Mouse (Mus musculus) brain, embryonic 14.5 days (tissue): ENCODE data around the gene Spsb1.

Experiments
- CTCF ChIP-seq: fragments of 200-500 bp; IDR thresholded peaks from 2 replicates; pipeline ENCODE4 v1.5.1; 2012; ENCODE audit warnings: inconsistent platforms, mild to moderate bottlenecking, moderate library complexity, borderline replicate concordance; ENCODE audit not compliant: insufficient read depth, insufficient read length; ENCODE audit errors: extremely low read depth
- POLR2A ChIP-seq: fragments of 200-500 bp; IDR thresholded peaks from 2 replicates; pipeline ENCODE4 v1.6.1; 2012; ENCODE audit warnings: mild to moderate bottlenecking, inconsistent platforms, borderline replicate concordance; ENCODE audit not compliant: poor library complexity, insufficient read depth, insufficient read length, severe bottlenecking; ENCODE audit errors: extremely low read depth

DNA sequence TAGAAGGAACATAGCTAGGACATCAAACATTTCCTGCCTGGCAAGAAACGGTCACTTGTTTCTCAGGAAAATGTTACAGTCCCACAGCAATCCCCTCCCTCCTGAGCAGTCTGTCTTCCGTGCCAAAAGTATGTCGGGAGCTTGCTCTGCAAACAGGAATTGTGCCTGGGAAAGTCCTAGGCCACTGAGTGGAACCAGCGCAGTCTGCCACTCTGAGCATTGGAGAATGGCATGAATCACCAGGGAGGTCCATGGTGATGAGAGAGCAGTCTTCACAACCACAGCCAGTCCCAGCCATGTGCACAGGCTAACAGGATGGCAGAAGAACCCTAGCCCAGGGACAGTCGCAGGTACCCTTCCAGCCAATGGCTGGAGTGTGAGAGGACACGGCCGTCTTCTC lies 41.6 kb upstream of the Spsb1 start:
- TF ChIP-seq POLR2A (no peak), CTCF (no peak)
